Mouse (Mus musculus): ENCODE results near the gene Faap100.

GRCm38 (mm10) chr11:120366443-120367027 lies 12.0 kb downstream of the Faap100 start:
- no peak for TF ChIP-seq CTCF (conservative IDR thresholded peaks at IDR 0.05; ENCODE audit: insufficient read depth, insufficient read length, low read depth, low read length)
- no peak for TF ChIP-seq POLR2A (IDR thresholded peaks at IDR 0.05; ENCODE audit: low read depth, low read length)
